In the genomic region with DNA sequence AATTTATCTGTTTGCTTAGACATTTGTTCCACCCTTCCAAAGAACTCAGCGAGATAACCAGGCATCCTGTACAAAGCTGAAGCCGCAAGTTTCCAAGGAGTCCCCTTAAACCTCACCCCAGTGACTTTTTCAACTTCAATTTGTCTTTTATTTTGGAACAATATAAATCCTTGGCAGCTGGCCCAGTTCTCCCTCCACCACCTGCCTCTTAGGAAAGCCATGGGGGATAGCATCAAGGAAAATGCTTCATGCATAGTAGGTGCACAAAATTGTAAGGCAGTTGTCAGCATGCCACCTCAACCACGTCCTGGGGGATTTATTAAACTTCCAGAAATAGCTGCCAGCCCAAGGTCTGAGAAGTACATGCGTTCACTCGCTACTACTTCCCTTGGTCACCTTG, we compare ENCODE assay signal across 11 mouse cellular contexts.
DNase-seq lines count a peak whose midpoint lies in the region; ATAC-seq and TF ChIP-seq lines count a peak whose summit lies in the region.
"Had no signal": no experiment of that assay in that cellular context is flagged by ENCODE, and none has a peak within 500 bp of the region (broad histone marks: within the 10 kb centered on the region; RNA-seq: fewer than 3 reads in every experiment).

No protein-coding gene starts in this region.

- no peaks in the 10 kb centered on the region for H3K27me3 ChIP-seq in kidney, adult 2 months (replicated peaks; ENCODE audit: control insufficient read depth, insufficient read depth, low read length)
- no peaks in the 10 kb centered on the region for H3K27me3 ChIP-seq in kidney, embryonic 14.5 days (ENCODE audit: control insufficient read depth, insufficient read depth, low read length)
- no peaks in the 10 kb centered on the region for H3K27me3 ChIP-seq in embryonic facial prominence, embryonic 12.5 days
- H3K27me3 ChIP-seq in forebrain, postnatal 0 days (ENCODE audit: insufficient read depth, low read length), result no peaks in the 10 kb centered on the region
- H3K27me3 ChIP-seq in midbrain, embryonic 13.5 days, result no peaks in the 10 kb centered on the region
- H3K27me3 ChIP-seq: stomach, embryonic 15.5 days had no signal

- no peaks in the 10 kb centered on the region for H3K36me3 ChIP-seq in kidney, adult 2 months (ENCODE audit: control insufficient read depth, insufficient read depth, low read length)
- H3K36me3 ChIP-seq in kidney, embryonic 14.5 days (ENCODE audit: control insufficient read depth, insufficient read depth, low read length), result no peaks in the 10 kb centered on the region
- no peaks in the 10 kb centered on the region for H3K36me3 ChIP-seq in embryonic facial prominence, embryonic 12.5 days
- H3K36me3 ChIP-seq in forebrain, postnatal 0 days (ENCODE audit: insufficient read depth), result no peaks in the 10 kb centered on the region
- H3K36me3 ChIP-seq in midbrain, embryonic 13.5 days, result no peaks in the 10 kb centered on the region
- H3K36me3 ChIP-seq: stomach, embryonic 15.5 days had no signal

- no peak overlapping the region for H3K4me3 ChIP-seq in kidney, adult 2 months (ENCODE audit: insufficient read depth, low read depth, low read length)
- no peak overlapping the region for H3K4me3 ChIP-seq in kidney, embryonic 14.5 days (ENCODE audit: low read length)
- no peak overlapping the region for H3K4me3 ChIP-seq in embryonic facial prominence, embryonic 12.5 days
- no peak overlapping the region for H3K4me3 ChIP-seq in forebrain, postnatal 0 days (ENCODE audit: low read depth, low read length)
- no peak overlapping the region for H3K4me3 ChIP-seq in midbrain, embryonic 13.5 days (replicated peaks)
- H3K4me3 ChIP-seq: stomach, embryonic 15.5 days had no signal

- no peak overlapping the region for H3K9ac ChIP-seq in kidney, embryonic 14.5 days (ENCODE audit: low read depth, low read length)
- no peak overlapping the region for H3K9ac ChIP-seq in embryonic facial prominence, embryonic 12.5 days
- H3K9ac ChIP-seq in forebrain, postnatal 0 days, result no peak overlapping the region
- no peak overlapping the region for H3K9ac ChIP-seq in midbrain, embryonic 13.5 days (replicated peaks)
- H3K9ac ChIP-seq: stomach, embryonic 15.5 days had no signal

- no peak for TF ChIP-seq CTCF in kidney, adult 2 months (conservative IDR thresholded peaks at IDR 0.05; ENCODE audit: insufficient read depth, insufficient read length, low read depth, low read length)
- no peak for TF ChIP-seq CTCF in forebrain, postnatal 0 days (IDR thresholded peaks at IDR 0.05; ENCODE audit: low read depth)

- peak overlapping the region; percentile 25; the same call in 1 of the 2 replicates for H3K27ac ChIP-seq in kidney, adult 2 months (ENCODE audit: insufficient read depth, low read depth, low read length)
- H3K27ac ChIP-seq in kidney, embryonic 14.5 days (ENCODE audit: low read depth, low read length), result no peak overlapping the region
- peak overlapping the region; percentile 80 for H3K27ac ChIP-seq in embryonic facial prominence, embryonic 12.5 days
- H3K27ac ChIP-seq in forebrain, postnatal 0 days (ENCODE audit: low read depth, low read length), result no peak overlapping the region
- H3K27ac ChIP-seq in midbrain, embryonic 13.5 days, result peak overlapping the region; percentile 20
- H3K27ac ChIP-seq: stomach, embryonic 15.5 days had no signal

- no peak for DNase-seq in kidney, adult 2 months
- peak; percentile 8 for DNase-seq in forebrain, postnatal 0 days
- no peak for DNase-seq in spleen, postnatal 4 days (ENCODE audit: low spot score in 2 of 2)
- no peak for DNase-seq in adrenal gland, adult 2 months
- DNase-seq in adrenal gland, adult 18-20 months (ENCODE audit: low spot score in 2 of 2), result no peak
- DNase-seq: layer of hippocampus, postnatal 36 days; lung, adult 18-20 months had no signal

- no peak overlapping the region for H3K4me2 ChIP-seq in kidney, embryonic 14.5 days (replicated peaks; ENCODE audit: low read depth, low read length)
- H3K4me2 ChIP-seq in embryonic facial prominence, embryonic 12.5 days (replicated peaks), result peak overlapping the region; percentile 32
- H3K4me2 ChIP-seq in forebrain, postnatal 0 days (ENCODE audit: low read depth), result no peak overlapping the region
- peak overlapping the region; percentile 20; the same call in 1 of the 2 replicates for H3K4me2 ChIP-seq in midbrain, embryonic 13.5 days (replicated peaks)
- H3K4me2 ChIP-seq: stomach, embryonic 15.5 days had no signal

- ATAC-seq in kidney, embryonic 14.5 days (ENCODE audit: low FRiP score, low TSS enrichment), result no peak
- no peak for ATAC-seq in embryonic facial prominence, embryonic 12.5 days (ENCODE audit: insufficient number of reproducible peaks, insufficient read depth, low FRiP score, low TSS enrichment)
- no peak for ATAC-seq in forebrain, postnatal 0 days
- ATAC-seq in midbrain, embryonic 13.5 days, result 0 out of 2 replicates have a peak, but pooled peaks have one; percentile 6

- 41% methylated on average over 5 of the region's 5 CpGs for WGBS in kidney, adult 2 months
- WGBS in kidney, embryonic 14.5 days, result 44% methylated on average over 5 of the region's 5 CpGs
- 19% methylated on average over 5 of the region's 5 CpGs for WGBS in embryonic facial prominence, embryonic 12.5 days
- WGBS in forebrain, postnatal 0 days, result 12% methylated on average over 5 of the region's 5 CpGs
- WGBS in midbrain, embryonic 13.5 days, result 30% methylated on average over 5 of the region's 5 CpGs

- no peak for TF ChIP-seq POLR2A in kidney, adult 2 months (IDR thresholded peaks at IDR 0.05; ENCODE audit: low read depth, low read length)

- no peaks in the 10 kb centered on the region for H3K4me1 ChIP-seq in kidney, adult 2 months (ENCODE audit: control insufficient read depth, insufficient read depth, low read length)
- H3K4me1 ChIP-seq in kidney, embryonic 14.5 days (ENCODE audit: control insufficient read depth, insufficient read depth, low read length), result peaks cover 15% of the 10 kb centered on the region; the same call in 1 of the 2 replicates
- H3K4me1 ChIP-seq in embryonic facial prominence, embryonic 12.5 days, result peaks cover 51% of the 10 kb centered on the region
- peaks cover 13% of the 10 kb centered on the region; the same call in 1 of the 2 replicates for H3K4me1 ChIP-seq in forebrain, postnatal 0 days (ENCODE audit: insufficient read depth)
- H3K4me1 ChIP-seq in midbrain, embryonic 13.5 days (replicated peaks), result peaks cover 44% of the 10 kb centered on the region

- peaks cover 11% of the 10 kb centered on the region; the same call in 1 of the 2 replicates for H3K9me3 ChIP-seq in kidney, embryonic 14.5 days (ENCODE audit: control insufficient read depth, low read length)
- no peaks in the 10 kb centered on the region for H3K9me3 ChIP-seq in embryonic facial prominence, embryonic 12.5 days
- no peaks in the 10 kb centered on the region for H3K9me3 ChIP-seq in forebrain, postnatal 0 days (ENCODE audit: low read length)
- no peaks in the 10 kb centered on the region for H3K9me3 ChIP-seq in midbrain, embryonic 13.5 days
- H3K9me3 ChIP-seq: stomach, embryonic 15.5 days had no signal

Comparison
In these comparisons a context has a peak if more than half of its experiments do, and no peak if none do; other contexts are left out.
1. H3K27ac ChIP-seq: peak in kidney, adult 2 months (single experiment), embryonic facial prominence, embryonic 12.5 days (single experiment) and midbrain, embryonic 13.5 days (single experiment); none in kidney, embryonic 14.5 days (single experiment) and forebrain, postnatal 0 days (single experiment).
2. H3K4me2 ChIP-seq: peak in embryonic facial prominence, embryonic 12.5 days (single experiment) and midbrain, embryonic 13.5 days (single experiment); none in kidney, embryonic 14.5 days (single experiment) and forebrain, postnatal 0 days (single experiment).